Mouse (Mus musculus) heart, embryonic 13.5 days (tissue): ENCODE results near the gene Ccl11. TPM values are rescaled to one million over a fixed set of nuclear protein-coding genes. Genes with fewer than 3 reads are reported as not detected.

Experiments used
- ATAC-seq: fragments of 200-750 bp; cut with Nextera tagmentation; 2 replicates; pipeline ENCODE4 v1.8.0; 2017; ENCODE audit warnings: moderate TSS enrichment; ENCODE audit not compliant: insufficient number of reproducible peaks, low FRiP score, low TSS enrichment; ENCODE audit errors: extremely low read depth
- H3K27ac ChIP-seq: fragments of 300-500 bp; sonication (generic); replicated peaks from 2 replicates; pipeline ENCODE4 v1.5.1; 2015; ENCODE audit warnings: moderate library complexity, mild to moderate bottlenecking, inconsistent platforms
- H3K27me3 ChIP-seq: fragments of 300-500 bp; sonication (generic); replicated peaks from 2 replicates; pipeline ENCODE4 v1.6.1; 2015; ENCODE audit warnings: mild to moderate bottlenecking, inconsistent platforms
- H3K36me3 ChIP-seq: fragments of 300-500 bp; sonication (generic); 2 replicates; pipeline ENCODE4 v1.6.1; 2015; ENCODE audit warnings: mild to moderate bottlenecking, inconsistent platforms
- H3K4me1 ChIP-seq: fragments of 300-500 bp; sonication (generic); 2 replicates; pipeline ENCODE4 v1.6.1; 2015; ENCODE audit warnings: inconsistent platforms
- H3K4me2 ChIP-seq: fragments of 300-500 bp; sonication (generic); 2 replicates; pipeline ENCODE4 v1.6.1; 2015; ENCODE audit warnings: inconsistent platforms, mild to moderate bottlenecking, moderate library complexity
- H3K4me3 ChIP-seq: fragments of 300-500 bp; sonication (generic); 2 replicates; pipeline ENCODE4 v1.5.1; 2015; ENCODE audit warnings: moderate library complexity, mild to moderate bottlenecking, inconsistent platforms
- H3K9ac ChIP-seq: fragments of 300-500 bp; sonication (generic); 2 replicates; pipeline ENCODE4 v1.6.1; 2015; ENCODE audit warnings: inconsistent platforms, mild to moderate bottlenecking, moderate library complexity
- H3K9me3 ChIP-seq: fragments of 300-500 bp; sonication (generic); 2 replicates; pipeline ENCODE4 v1.6.1; 2016; ENCODE audit warnings: inconsistent platforms
- WGBS: fragments of 180-500 bp; shearing (Covaris S2); methylation state at CpG from one replicate; pipeline ENCODE4 v1.1.7; 2015; ENCODE audit warnings: mixed read lengths; 5-methylcytosine and 5-hydroxymethylcytosine counted together
- polyA plus RNA-seq: library from polyadenylated mRNA; unstranded; fragments of >200 nt; fragmentation: Nextera tagmentation; extraction: Ambion mirVana; gene quantifications from 2 replicates; pipeline ENCODE4 v1.2.1, GENCODE M21; 2015

Ccl11 gene
- 1.1 and 1.6 TPM in 2 replicates for polyA plus RNA-seq

DNA sequence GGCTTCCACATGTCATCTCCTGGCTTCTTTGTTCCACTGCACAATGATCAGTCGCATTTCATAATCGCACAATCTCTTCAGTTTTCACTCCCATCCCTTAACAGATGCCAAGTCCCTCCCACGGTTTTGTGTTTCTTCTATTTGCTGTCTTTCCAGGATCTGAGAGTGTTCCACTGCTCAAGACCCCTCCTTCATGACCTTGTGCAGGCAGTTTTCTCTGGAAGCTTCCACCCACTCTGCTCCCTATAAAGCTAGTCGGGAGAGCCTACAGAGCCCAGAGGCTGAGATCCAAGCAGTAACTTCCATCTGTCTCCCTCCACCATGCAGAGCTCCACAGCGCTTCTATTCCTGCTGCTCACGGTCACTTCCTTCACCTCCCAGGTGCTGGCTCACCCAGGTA, at the start of gene Ccl11:
Gene Ccl11 (plus strand): TSS at position 178 of the 400 bp plus-strand sequence.
- 68% methylated on average over 6 of the region's 6 CpGs for WGBS
- Histone ChIP-seq H3K9me3 (no peaks in the 10 kb centered on the region), H3K27ac (no peak within 1 kb of the TSS), H3K4me2 (no peak within 1 kb of the TSS), H3K9ac (no peak within 1 kb of the TSS), H3K27me3 (0 out of 2 replicates have a peak, but pooled peaks cover 13% of the 10 kb centered on the region), H3K4me3 (no peak within 1 kb of the TSS), H3K4me1 (no peaks in the 10 kb centered on the region), H3K36me3 (no peaks in the 10 kb centered on the region)
- ATAC-seq, result no peak

DNA sequence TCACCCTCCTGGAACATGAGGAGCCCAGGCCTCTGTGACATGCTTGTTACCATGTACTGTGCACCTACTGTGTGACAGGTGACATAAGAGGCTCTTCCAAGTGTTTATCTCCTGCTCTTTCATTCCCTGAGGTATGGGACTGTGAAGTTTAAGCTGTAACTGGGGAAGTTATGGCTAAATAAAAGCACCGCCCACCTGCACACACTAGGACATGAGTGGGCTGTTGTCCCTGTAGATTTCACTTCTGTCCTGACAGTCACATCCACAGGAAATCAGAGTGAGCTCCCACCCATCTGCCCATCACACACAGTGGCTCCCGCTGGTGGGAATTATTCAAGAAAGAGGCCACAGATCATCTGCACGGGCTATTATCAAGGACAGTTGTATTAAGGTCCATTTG, 47.5 kb upstream of the Ccl11 start:
- Histone ChIP-seq H3K9me3 (no peaks in the 10 kb centered on the region), H3K9ac (no peak overlapping the region), H3K36me3 (no peaks in the 10 kb centered on the region), H3K4me1 (peaks cover 11% of the 10 kb centered on the region; the same call in 1 of the 2 replicates), H3K4me3 (no peak overlapping the region), H3K4me2 (no peak overlapping the region), H3K27me3 (no peaks in the 10 kb centered on the region), H3K27ac (no peak overlapping the region)
- WGBS, result 80% methylated on average over 3 of the region's 3 CpGs
- ATAC-seq, result no peak

DNA sequence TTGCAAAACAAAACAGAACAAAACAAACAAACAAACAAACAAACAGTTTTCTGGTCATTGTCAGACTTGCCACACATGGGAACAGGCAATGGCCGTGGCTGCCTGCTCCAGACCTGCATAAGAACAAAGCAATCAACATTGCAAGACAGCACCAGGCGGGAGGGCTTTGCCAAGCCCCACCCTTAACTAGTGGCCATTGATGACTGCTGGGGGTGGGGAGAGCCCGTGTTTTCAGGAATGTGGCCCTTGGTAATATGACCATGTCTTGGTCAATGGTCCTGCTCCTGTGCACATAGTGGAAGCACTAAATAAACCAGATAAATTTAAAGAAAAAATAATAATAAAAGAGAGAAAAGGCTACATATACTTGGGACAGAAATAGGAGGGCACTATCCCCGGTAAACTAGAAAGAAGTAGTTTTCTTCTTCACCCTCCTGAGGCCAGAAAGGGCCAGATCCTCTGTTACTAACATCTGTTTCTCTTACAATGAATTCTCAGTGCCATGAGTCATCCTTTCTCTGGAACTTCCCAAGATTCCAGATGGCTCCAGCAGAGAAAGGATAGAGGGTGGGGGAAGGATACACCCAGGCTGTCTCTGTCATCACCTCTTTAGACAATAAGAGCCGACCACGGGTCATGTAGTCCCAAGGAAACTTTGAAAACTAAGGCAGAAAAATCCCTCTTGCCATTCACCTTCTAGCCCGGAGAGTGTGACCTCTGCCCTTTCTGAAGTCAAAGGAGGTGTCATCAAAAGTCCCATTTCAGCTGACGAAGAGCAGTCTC, 46.0 kb upstream of the Ccl11 start:
- WGBS, result 38% methylated on average over 8 of the region's 8 CpGs

DNA sequence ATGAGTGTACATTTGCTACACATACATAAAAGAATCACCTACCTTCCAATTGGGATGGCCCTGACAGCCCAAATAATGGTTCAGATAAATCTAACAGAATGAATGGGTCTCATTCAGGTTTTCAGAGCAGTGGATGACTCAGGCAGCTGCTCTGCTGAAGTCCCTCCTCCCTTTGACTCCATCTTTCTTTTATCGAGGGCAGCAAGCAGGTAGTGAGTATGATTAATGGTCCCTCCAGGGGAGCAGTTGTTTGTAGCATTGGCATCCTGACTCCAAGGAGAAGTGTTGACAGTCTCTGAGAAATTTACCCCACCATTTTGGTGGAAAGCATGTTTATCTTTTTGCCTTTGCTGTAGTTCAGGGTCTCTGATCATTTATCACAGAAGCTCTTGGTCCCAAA, 43.9 kb upstream of the Ccl11 start:
- Histone ChIP-seq H3K4me3 (no peak overlapping the region), H3K9me3 (no peaks in the 10 kb centered on the region), H3K27me3 (no peaks in the 10 kb centered on the region), H3K4me2 (no peak overlapping the region), H3K27ac (no peak overlapping the region), H3K36me3 (no peaks in the 10 kb centered on the region), H3K4me1 (0 out of 2 replicates have a peak, but pooled peaks cover 6% of the 10 kb centered on the region), H3K9ac (no peak overlapping the region)
- ATAC-seq, result no peak
- 32% methylated on average over 1 of the region's 1 CpGs for WGBS

More for the DNA sequence above, 46.0 kb upstream of the Ccl11 start:
- H3K27ac ChIP-seq, result no peak overlapping the region
- no peak overlapping the region for H3K4me2 ChIP-seq
- H3K27me3 ChIP-seq, result no peaks in the 10 kb centered on the region
- no peaks in the 10 kb centered on the region for H3K9me3 ChIP-seq
- ATAC-seq, result no peak
- H3K36me3 ChIP-seq, result no peaks in the 10 kb centered on the region
- H3K9ac ChIP-seq, result no peak overlapping the region
- peaks cover 10% of the 10 kb centered on the region; the same call in 1 of the 2 replicates for H3K4me1 ChIP-seq
- H3K4me3 ChIP-seq, result no peak overlapping the region

DNA sequence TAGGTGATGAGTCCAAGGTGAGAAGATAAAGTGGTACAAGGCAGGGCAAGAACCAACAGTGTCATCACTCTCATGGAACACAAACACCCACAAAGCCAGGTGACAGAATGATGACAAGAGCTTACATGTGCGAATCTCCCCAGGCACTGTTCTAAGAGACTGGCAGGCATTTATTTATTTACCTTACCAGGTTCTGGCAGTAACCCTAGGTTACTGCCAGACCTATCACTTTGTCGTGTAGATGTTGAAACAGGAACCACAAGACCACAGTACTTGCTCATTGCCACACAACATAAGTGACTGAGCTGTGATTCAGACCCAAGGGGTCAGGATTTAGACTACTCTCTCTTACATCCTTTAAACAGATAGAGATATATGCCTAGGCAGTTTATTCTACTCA, 42.6 kb upstream of the Ccl11 start:
- H3K27me3 ChIP-seq, result no peaks in the 10 kb centered on the region
- H3K9me3 ChIP-seq, result no peaks in the 10 kb centered on the region
- ATAC-seq, result no peak
- WGBS, result 53% methylated on average over 2 of the region's 2 CpGs
- H3K9ac ChIP-seq, result no peak overlapping the region
- H3K4me1 ChIP-seq, result peaks cover 14% of the 10 kb centered on the region
- H3K27ac ChIP-seq, result no peak overlapping the region
- H3K4me2 ChIP-seq, result no peak overlapping the region
- H3K36me3 ChIP-seq, result no peaks in the 10 kb centered on the region
- no peak overlapping the region for H3K4me3 ChIP-seq

DNA sequence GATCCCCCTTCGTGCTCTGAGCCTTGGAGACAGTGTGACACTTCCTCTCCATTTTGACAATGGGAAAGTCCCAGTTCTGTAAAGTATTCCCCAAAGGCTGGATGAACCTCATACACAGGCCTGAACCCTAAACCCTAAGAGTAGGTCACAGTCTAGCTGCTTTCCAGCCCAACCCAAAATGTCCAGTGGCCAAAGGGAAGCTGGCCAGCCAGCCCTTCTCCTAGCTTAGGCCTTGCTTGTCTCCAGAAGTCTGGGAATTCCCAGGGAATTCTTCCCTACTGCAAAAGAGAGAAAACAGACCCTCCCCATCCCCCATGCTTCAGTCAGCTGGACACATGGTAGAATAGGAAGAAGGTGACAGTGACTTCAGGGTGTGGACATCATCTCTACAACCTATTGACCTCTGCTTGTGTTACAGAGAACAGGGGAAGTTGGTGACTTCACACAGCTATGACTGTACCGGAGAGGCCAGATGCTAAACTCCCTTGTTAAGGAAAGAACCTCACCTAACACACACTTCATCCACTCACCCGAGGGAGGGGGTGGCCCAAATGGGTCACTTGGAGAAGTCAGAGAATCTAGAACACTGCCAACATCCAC, 41.3 kb upstream of the Ccl11 start:
- no peak for ATAC-seq
- Histone ChIP-seq H3K9me3 (no peaks in the 10 kb centered on the region), H3K27me3 (no peaks in the 10 kb centered on the region), H3K9ac (no peak overlapping the region), H3K27ac (no peak overlapping the region), H3K4me3 (no peak overlapping the region), H3K4me1 (peaks cover 24% of the 10 kb centered on the region), H3K4me2 (no peak overlapping the region), H3K36me3 (no peaks in the 10 kb centered on the region)
- 66% methylated on average over 3 of the region's 3 CpGs for WGBS

DNA sequence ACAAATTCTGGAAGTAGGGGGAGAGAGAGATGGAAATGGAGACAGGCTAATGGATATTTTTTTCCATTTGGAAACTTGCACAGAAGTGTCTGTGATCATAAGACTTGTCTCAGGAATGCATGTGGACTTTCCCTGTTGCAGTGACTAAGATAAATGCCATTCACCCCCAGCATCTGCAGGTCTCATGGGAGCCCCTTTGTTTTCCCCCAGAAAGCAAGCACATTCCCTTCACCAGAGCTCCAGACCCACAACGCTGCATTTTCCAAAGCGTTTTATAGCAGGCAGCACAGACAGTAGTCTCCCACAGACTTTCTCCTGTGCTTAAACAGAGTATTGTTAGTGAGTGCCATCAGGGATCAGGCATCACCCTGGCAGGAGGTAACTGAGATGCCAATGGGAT, 38.2 kb upstream of the Ccl11 start:
- no peak for ATAC-seq
- peaks cover 22% of the 10 kb centered on the region for H3K4me1 ChIP-seq
- no peak overlapping the region for H3K4me3 ChIP-seq
- no peak overlapping the region for H3K9ac ChIP-seq
- H3K9me3 ChIP-seq, result no peaks in the 10 kb centered on the region
- H3K4me2 ChIP-seq, result no peak overlapping the region
- no peaks in the 10 kb centered on the region for H3K36me3 ChIP-seq
- no peaks in the 10 kb centered on the region for H3K27me3 ChIP-seq
- WGBS, result 29% methylated on average over 2 of the region's 2 CpGs
- H3K27ac ChIP-seq, result no peak overlapping the region

DNA sequence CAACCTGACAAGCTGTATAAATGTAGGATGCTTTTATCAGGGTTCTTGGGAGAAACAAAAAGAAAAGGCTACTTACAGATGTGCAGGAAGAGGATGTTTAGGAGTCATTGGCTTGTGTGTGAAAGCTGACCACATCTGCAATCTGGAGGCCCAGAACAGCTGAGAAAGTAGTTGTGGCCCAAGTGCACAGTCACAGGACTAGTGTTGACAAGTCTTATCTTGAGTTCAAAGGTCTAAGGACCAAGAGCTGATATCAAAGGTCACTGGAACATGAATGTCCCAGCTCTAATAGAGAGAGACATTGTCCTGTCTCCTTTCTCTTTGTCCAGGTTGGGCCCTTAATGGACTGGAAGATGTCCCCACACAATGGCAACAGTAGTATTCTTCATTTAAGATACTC, 37.8 kb upstream of the Ccl11 start:
- H3K27me3 ChIP-seq, result no peaks in the 10 kb centered on the region
- H3K4me1 ChIP-seq, result peaks cover 22% of the 10 kb centered on the region
- ATAC-seq, result no peak
- H3K27ac ChIP-seq, result no peak overlapping the region
- H3K4me3 ChIP-seq, result no peak overlapping the region
- H3K4me2 ChIP-seq, result no peak overlapping the region
- H3K36me3 ChIP-seq, result no peaks in the 10 kb centered on the region
- H3K9me3 ChIP-seq, result no peaks in the 10 kb centered on the region
- no peak overlapping the region for H3K9ac ChIP-seq

DNA sequence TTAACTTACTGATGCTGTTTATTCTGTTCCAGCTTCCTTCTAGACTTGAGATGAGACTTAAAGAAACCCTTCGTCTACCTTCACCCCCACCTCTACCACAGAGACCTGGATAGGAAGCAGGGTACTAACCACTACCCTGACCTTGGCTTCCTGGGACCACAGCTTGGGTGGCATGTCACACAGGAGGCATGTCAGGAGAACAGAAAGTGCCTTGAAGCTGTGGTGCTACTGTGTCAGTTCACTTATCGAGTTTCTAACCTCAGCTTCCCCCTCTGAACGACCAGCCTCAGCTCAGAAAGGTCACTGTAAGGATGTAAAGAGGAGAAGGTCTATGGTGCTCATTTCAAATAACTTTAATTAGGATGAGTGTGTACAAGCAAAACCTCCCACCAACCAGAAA, 36.2 kb upstream of the Ccl11 start:
- 33% methylated on average over 3 of the region's 3 CpGs for WGBS
- ATAC-seq, result no peak

DNA sequence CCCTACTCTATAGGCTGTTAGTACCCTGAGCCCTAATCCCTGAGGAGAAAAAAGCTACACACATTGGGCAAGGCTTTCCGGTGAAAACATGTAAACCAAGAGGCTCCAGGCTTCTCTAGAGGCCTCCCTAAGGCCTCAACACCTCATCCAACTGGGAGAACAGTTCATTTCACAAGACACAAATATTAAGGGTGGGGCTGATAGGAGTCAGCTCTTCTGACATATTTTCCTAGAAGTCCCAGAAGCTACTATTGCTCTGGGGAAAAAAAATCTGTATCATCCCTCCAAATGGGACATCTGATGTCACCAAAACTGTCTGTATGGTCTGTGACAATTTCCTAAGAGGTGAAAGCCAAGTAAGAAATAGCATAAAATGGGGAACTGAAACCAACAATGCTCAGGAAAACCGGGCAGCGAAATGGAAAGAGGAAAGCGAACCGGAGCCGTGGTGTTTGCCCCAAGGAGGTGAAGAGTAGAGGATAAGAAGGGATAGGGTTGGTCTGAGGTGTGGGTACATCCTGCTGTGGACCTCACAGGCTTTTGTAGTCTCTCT, 35.0 kb upstream of the Ccl11 start:
- no peaks in the 10 kb centered on the region for H3K36me3 ChIP-seq
- H3K9me3 ChIP-seq, result no peaks in the 10 kb centered on the region
- no peak overlapping the region for H3K27ac ChIP-seq
- H3K4me1 ChIP-seq, result peaks cover 22% of the 10 kb centered on the region
- H3K4me2 ChIP-seq, result no peak overlapping the region
- 77% methylated on average over 6 of the region's 6 CpGs for WGBS
- ATAC-seq, result no peak
- H3K4me3 ChIP-seq, result no peak overlapping the region
- H3K27me3 ChIP-seq, result no peaks in the 10 kb centered on the region
- H3K9ac ChIP-seq, result no peak overlapping the region

More for the DNA sequence above, 36.2 kb upstream of the Ccl11 start:
- H3K36me3 ChIP-seq, result no peaks in the 10 kb centered on the region
- peaks cover 22% of the 10 kb centered on the region for H3K4me1 ChIP-seq
- no peak overlapping the region for H3K4me2 ChIP-seq
- no peak overlapping the region for H3K9ac ChIP-seq
- H3K27ac ChIP-seq, result no peak overlapping the region
- H3K4me3 ChIP-seq, result no peak overlapping the region
- no peaks in the 10 kb centered on the region for H3K27me3 ChIP-seq
- H3K9me3 ChIP-seq, result no peaks in the 10 kb centered on the region

DNA sequence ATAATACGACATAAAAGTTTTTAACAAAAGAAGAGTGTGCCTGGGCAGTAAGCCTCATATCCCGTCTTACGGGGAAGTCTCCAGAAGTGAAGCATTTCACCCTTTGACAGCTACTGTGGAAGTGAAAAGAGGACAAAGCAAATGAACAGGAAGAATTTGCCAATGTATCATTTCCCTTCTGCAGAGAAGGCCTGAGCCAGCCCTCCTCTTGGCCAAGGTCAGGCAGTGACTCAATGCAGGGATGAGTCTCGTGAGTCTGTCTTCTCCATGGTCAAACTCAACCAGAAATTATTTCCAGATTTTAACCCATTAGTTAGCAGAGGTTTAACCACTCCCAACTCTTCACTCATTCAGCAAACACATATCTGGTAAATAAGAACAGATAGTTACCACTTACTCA, 33.9 kb upstream of the Ccl11 start:
- H3K4me1 ChIP-seq, result peaks cover 22% of the 10 kb centered on the region
- no peak overlapping the region for H3K4me3 ChIP-seq
- no peak overlapping the region for H3K9ac ChIP-seq
- no peak overlapping the region for H3K27ac ChIP-seq
- H3K4me2 ChIP-seq, result no peak overlapping the region
- H3K36me3 ChIP-seq, result no peaks in the 10 kb centered on the region
- no peaks in the 10 kb centered on the region for H3K27me3 ChIP-seq
- no peak for ATAC-seq
- no peaks in the 10 kb centered on the region for H3K9me3 ChIP-seq
- WGBS, result 64% methylated on average over 4 of the region's 4 CpGs
